Mouse (Mus musculus) cerebellum, postnatal 10 days (tissue): ENCODE measurements at regions not wholly inside any gene's neighbourhood (a gene's known extent, or its start where the extent isn't known, plus 50 kb on each side); places are given as distances from the start of the nearest gene placed in this dataset.
A peak's percentile ranks its signal among the peaks of the same experiment; 100 is the strongest.
"Not testable (repeated sequence)": the region's sequence is repeated elsewhere in the genome, so short reads cannot be mapped to it uniquely, and the experiment has no call there.

ENCODE experiments used
- DNase-seq, 2 experiments: peaks; one replicate each; pipeline ENCODE4 v3.0.0; 2021; ENCODE audit warnings: mixed read lengths in 2 of 2

- DNase-seq, result no peak
These were observed 109.0 kb upstream of the Rasgrp1 start for GRCm38 (mm10) chr2:117451818-117452217.

- DNase-seq, result peak; percentile 49 to 54
These were observed 112.4 kb upstream of the Rasgrp1 start for GRCm38 (mm10) chr2:117455021-117455739.

- peak in 1 of 2 experiments; percentile 28 for DNase-seq
These were observed 113.1 kb upstream of the Rasgrp1 start for GRCm38 (mm10) chr2:117455740-117456455.

GRCm38 (mm10) chr2:117456456-117457020 is 113.7 kb upstream of the Rasgrp1 start:
- no peak for DNase-seq

GRCm38 (mm10) chr2:117461541-117462290 is 118.9 kb upstream of the Rasgrp1 start:
- DNase-seq, result no peak

GRCm38 (mm10) chr2:117474885-117475542 is 132.2 kb upstream of the Rasgrp1 start:
- DNase-seq, result no peak

- DNase-seq, result peak in 1 of 2 experiments; percentile 38
These were observed 132.8 kb upstream of the Rasgrp1 start for GRCm38 (mm10) chr2:117475561-117475960.

GRCm38 (mm10) chr2:117477503-117477902 is 134.7 kb upstream of the Rasgrp1 start:
- not testable (repeated sequence) for DNase-seq

GRCm38 (mm10) chr2:117479244-117480009 is 136.6 kb upstream of the Rasgrp1 start:
- peak in 1 of 2 experiments; percentile 32 for DNase-seq

- peak in 1 of 2 experiments; percentile 14 for DNase-seq
These were observed 143.6 kb upstream of the Rasgrp1 start for GRCm38 (mm10) chr2:117486447-117486846.

GRCm38 (mm10) chr2:117498565-117498964 is 155.8 kb upstream of the Rasgrp1 start:
- DNase-seq, result no peak

- no peak for DNase-seq
These were observed 159.8 kb upstream of the Rasgrp1 start for GRCm38 (mm10) chr2:117502611-117503010.

- DNase-seq, result no peak
These were observed 168.9 kb upstream of the Rasgrp1 start for GRCm38 (mm10) chr2:117511737-117512136.

- peak; percentile 42 to 59 for DNase-seq
These were observed 169.8 kb upstream of the Rasgrp1 start for GRCm38 (mm10) chr2:117512551-117512950.

GRCm38 (mm10) chr2:117524437-117524836 is 181.6 kb upstream of the Rasgrp1 start:
- DNase-seq, result no peak

- DNase-seq, result no peak
These were observed 196.1 kb upstream of the Rasgrp1 start for GRCm38 (mm10) chr2:117538865-117539264.

- DNase-seq, result no peak
These were observed 196.5 kb upstream of the Rasgrp1 start for GRCm38 (mm10) chr2:117539285-117539684.

GRCm38 (mm10) chr2:117541471-117541870 is 198.7 kb upstream of the Rasgrp1 start:
- DNase-seq, result peak; percentile 78 to 79

GRCm38 (mm10) chr2:117542298-117542697 is 199.5 kb upstream of the Rasgrp1 start:
- DNase-seq, result no peak

GRCm38 (mm10) chr2:117543301-117543782 is 200.5 kb upstream of the Rasgrp1 start:
- DNase-seq, result peak in 1 of 2 experiments; percentile 9

- no peak for DNase-seq
These were observed 205.5 kb upstream of the Rasgrp1 start for GRCm38 (mm10) chr2:117548273-117548672.
